Mouse (Mus musculus): ENCODE data around the gene B3galt1.

- TF ChIP-seq CTCF (conservative IDR thresholded peaks at IDR 0.05; ENCODE audit: low read length) (no peak), NANOG (IDR thresholded peaks at IDR 0.05; ENCODE audit: borderline replicate concordance, low read length) (no peak)
These were observed 605.6 kb downstream of the B3galt1 start for GRCm38 (mm10) chr2:68171306-68171705.
